Mouse (Mus musculus): ENCODE measurements around the gene Picalm. TPM values are rescaled to one million over a fixed set of nuclear protein-coding genes. Genes with fewer than 3 reads are reported as not detected.

Gene Picalm
- polyA plus RNA-seq, 1 experiment from 2014 or later: 43.7 TPM

DNA sequence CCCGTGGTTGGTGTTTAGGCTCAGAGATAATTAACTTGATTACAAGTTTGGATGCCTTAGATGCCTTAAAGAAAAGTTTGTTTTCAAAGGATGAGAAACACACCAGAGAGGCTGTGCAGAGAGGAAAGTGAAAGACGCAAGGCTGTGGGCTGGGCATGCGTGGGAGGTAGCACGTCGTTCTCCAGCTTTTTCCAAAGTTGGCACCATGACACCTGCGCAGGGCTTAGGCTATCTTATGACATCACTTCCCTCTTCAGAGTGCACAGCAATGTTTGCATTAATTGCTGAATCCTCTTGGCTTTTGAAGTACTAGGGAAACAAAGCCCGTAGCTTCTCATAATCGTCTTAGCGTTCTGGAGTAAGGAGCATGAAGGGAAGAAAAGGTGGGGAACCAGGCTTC lies 101.4 kb downstream of the Picalm start:
- ATAC-seq (replicated peaks; ENCODE audit: insufficient number of reproducible peaks, low FRiP score, low TSS enrichment): no peak
- no peak overlapping the region for H3K27ac ChIP-seq (ENCODE audit: low read depth, low read length)
- 75% methylated on average over 9 of the region's 9 CpGs for WGBS (ENCODE audit: insufficient replicate concordance)
- no peaks in the 10 kb centered on the region for H3K27me3 ChIP-seq (ENCODE audit: control insufficient read depth, insufficient read depth, low read length)
- H3K9ac ChIP-seq (ENCODE audit: low read depth, low read length): no peak overlapping the region
- no peak overlapping the region for H3K4me3 ChIP-seq (ENCODE audit: low read depth, low read length)
- no peak overlapping the region for H3K4me2 ChIP-seq
- H3K9me3 ChIP-seq (replicated peaks; ENCODE audit: control insufficient read depth, low read length): no peaks in the 10 kb centered on the region
- H3K36me3 ChIP-seq (ENCODE audit: control insufficient read depth, insufficient read depth, low read length): no peaks in the 10 kb centered on the region
- no peaks in the 10 kb centered on the region for H3K4me1 ChIP-seq (ENCODE audit: control insufficient read depth, insufficient read depth, low read length)

DNA sequence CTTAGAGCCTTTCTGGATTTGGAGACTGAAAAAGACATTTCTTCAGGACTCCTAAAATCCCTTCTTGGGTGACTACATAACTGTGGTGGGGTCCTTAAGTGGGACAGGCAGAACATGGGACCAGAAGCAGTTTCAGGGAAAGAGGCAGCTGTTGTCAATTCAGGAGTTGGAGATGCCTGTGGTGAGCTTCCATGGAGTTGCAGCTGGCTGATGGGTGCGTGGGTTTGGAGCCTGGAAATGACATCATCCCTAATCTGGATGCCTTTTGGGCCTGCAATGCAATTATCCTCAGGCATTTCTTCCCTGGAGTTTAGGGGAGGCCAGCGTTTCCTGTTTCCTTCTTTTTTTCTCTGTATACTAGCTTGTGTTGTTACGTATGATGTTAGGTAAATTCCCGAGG lies 103.9 kb downstream of the Picalm start:
- Histone ChIP-seq H3K9me3 (replicated peaks; ENCODE audit: control insufficient read depth, low read length) (no peaks in the 10 kb centered on the region), H3K4me1 (ENCODE audit: control insufficient read depth, insufficient read depth, low read length) (no peaks in the 10 kb centered on the region), H3K27ac (ENCODE audit: low read depth, low read length) (no peak overlapping the region), H3K9ac (ENCODE audit: low read depth, low read length) (no peak overlapping the region), H3K4me3 (ENCODE audit: low read depth, low read length) (no peak overlapping the region), H3K27me3 (ENCODE audit: control insufficient read depth, insufficient read depth, low read length) (no peaks in the 10 kb centered on the region), H3K4me2 (no peak overlapping the region), H3K36me3 (ENCODE audit: control insufficient read depth, insufficient read depth, low read length) (no peaks in the 10 kb centered on the region)
- no peak for ATAC-seq (replicated peaks; ENCODE audit: insufficient number of reproducible peaks, low FRiP score, low TSS enrichment)
- WGBS (ENCODE audit: insufficient replicate concordance): 47% methylated on average over 4 of the region's 4 CpGs

DNA sequence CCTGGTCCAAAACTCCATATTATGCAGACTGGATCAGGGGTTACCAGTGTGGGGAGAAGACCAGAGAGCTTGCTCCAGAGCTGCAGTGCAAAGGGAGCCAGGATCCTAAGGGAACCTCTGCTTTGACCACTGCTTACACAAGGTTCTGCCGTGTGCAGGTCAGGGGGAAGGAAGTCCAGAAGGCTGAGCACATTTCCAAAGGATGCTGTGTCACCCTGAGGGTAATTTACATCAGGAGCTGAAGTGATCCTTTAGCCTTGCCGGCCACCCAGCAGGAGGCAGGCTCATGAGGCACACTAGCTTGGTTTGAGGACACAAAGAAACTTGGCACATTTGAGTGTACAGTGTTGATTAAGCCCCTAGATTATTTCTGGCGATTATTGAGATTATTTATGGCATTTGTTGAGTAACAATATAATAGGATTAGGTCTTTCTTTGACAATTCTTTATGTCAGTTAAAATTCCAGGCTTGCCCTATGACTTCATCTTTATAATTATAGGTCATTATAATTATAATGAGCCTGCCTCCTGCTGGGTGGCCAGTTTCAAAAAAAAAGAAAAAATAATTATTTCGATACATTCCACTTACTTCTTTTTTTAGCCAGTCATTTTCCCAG lies 106.4 kb downstream of the Picalm start:
- Histone ChIP-seq H3K27ac (ENCODE audit: low read depth, low read length) (no peak overlapping the region), H3K9me3 (replicated peaks; ENCODE audit: control insufficient read depth, low read length) (no peaks in the 10 kb centered on the region), H3K4me3 (ENCODE audit: low read depth, low read length) (no peak overlapping the region), H3K27me3 (ENCODE audit: control insufficient read depth, insufficient read depth, low read length) (no peaks in the 10 kb centered on the region), H3K4me1 (ENCODE audit: control insufficient read depth, insufficient read depth, low read length) (no peaks in the 10 kb centered on the region), H3K36me3 (ENCODE audit: control insufficient read depth, insufficient read depth, low read length) (no peaks in the 10 kb centered on the region), H3K9ac (ENCODE audit: low read depth, low read length) (no peak overlapping the region), H3K4me2 (no peak overlapping the region)
- ATAC-seq (replicated peaks; ENCODE audit: insufficient number of reproducible peaks, low FRiP score, low TSS enrichment): no peak
- 58% methylated on average over 4 of the region's 4 CpGs for WGBS (ENCODE audit: insufficient replicate concordance)

DNA sequence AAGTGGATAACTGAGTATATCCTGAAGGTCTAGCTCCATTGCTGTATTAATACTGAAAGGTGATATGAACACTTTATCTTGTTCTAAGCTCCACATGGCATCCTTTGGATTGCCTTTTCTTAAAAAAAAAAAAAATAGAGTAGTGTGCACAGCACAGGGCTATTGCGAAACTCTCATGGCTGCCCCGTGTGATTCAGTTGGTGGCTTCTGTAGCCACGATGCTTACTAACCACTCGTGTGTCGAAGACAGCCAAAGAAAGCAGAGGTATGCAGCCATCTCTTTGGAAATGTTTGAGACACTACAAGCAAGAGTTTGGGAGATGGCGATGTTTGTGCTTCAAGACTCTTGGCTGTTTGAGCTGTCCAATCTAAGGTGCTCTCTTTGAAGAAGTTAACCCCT lies 113.1 kb downstream of the Picalm start:
- H3K27me3 ChIP-seq (ENCODE audit: control insufficient read depth, insufficient read depth, low read length): no peaks in the 10 kb centered on the region
- no peak overlapping the region for H3K27ac ChIP-seq (ENCODE audit: low read depth, low read length)
- H3K4me3 ChIP-seq (ENCODE audit: low read depth, low read length): no peak overlapping the region
- no peak overlapping the region for H3K4me2 ChIP-seq
- no peaks in the 10 kb centered on the region for H3K9me3 ChIP-seq (replicated peaks; ENCODE audit: control insufficient read depth, low read length)
- no peak for ATAC-seq (replicated peaks; ENCODE audit: insufficient number of reproducible peaks, low FRiP score, low TSS enrichment)
- H3K9ac ChIP-seq (ENCODE audit: low read depth, low read length): no peak overlapping the region
- WGBS (ENCODE audit: insufficient replicate concordance): 76% methylated on average over 6 of the region's 6 CpGs
- H3K36me3 ChIP-seq (ENCODE audit: control insufficient read depth, insufficient read depth, low read length): no peaks in the 10 kb centered on the region
- H3K4me1 ChIP-seq (ENCODE audit: control insufficient read depth, insufficient read depth, low read length): no peaks in the 10 kb centered on the region

DNA sequence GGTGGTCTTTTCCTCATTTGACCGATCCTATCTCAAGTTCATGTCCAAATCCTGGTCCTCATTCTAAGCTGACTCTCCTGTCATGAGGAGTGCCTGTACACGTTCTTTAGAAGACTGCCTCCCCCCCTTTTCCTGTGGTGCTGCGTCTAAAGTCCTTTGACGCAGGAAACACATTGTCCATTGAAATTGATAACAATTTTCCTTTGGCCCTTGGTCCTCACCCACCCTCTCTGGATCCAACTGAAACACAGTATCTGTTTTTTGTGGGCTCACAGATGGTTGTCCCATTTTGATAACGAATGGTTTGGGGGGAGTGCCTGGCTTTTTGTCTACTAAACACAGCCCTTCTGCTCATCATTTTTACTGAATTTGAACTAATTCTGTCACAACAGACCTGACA lies 113.6 kb downstream of the Picalm start:
- no peaks in the 10 kb centered on the region for H3K36me3 ChIP-seq (ENCODE audit: control insufficient read depth, insufficient read depth, low read length)
- ATAC-seq (replicated peaks; ENCODE audit: insufficient number of reproducible peaks, low FRiP score, low TSS enrichment): no peak
- H3K27ac ChIP-seq (ENCODE audit: low read depth, low read length): no peak overlapping the region
- H3K9me3 ChIP-seq (replicated peaks; ENCODE audit: control insufficient read depth, low read length): no peaks in the 10 kb centered on the region
- H3K4me1 ChIP-seq (ENCODE audit: control insufficient read depth, insufficient read depth, low read length): no peaks in the 10 kb centered on the region
- no peak overlapping the region for H3K9ac ChIP-seq (ENCODE audit: low read depth, low read length)
- H3K4me3 ChIP-seq (ENCODE audit: low read depth, low read length): no peak overlapping the region
- no peak overlapping the region for H3K4me2 ChIP-seq
- H3K27me3 ChIP-seq (ENCODE audit: control insufficient read depth, insufficient read depth, low read length): no peaks in the 10 kb centered on the region
- WGBS (ENCODE audit: insufficient replicate concordance): 58% methylated on average over 5 of the region's 5 CpGs

DNA sequence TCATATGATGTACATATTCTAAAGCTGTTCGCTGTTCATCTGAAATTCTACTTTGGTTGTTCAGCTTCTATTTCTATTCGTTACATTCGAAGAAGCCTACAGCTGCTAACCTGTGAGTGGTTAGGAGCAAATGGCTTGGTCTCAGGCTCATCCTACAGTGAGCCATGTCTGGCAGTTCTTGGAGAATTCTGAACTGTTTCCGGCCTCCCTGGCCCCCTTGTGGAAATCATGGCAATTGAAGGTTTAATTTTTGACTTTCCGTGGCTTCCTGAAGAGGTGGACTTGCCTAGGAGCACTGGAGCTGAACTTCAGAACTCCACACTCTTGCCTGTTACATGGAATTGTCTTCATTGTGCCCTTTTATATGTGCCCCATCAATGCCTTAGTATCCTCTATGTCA lies 122.9 kb downstream of the Picalm start:
- Histone ChIP-seq H3K4me2 (no peak overlapping the region), H3K4me1 (ENCODE audit: control insufficient read depth, insufficient read depth, low read length) (no peaks in the 10 kb centered on the region), H3K36me3 (ENCODE audit: control insufficient read depth, insufficient read depth, low read length) (no peaks in the 10 kb centered on the region), H3K9ac (ENCODE audit: low read depth, low read length) (no peak overlapping the region), H3K9me3 (replicated peaks; ENCODE audit: control insufficient read depth, low read length) (no peaks in the 10 kb centered on the region), H3K27me3 (ENCODE audit: control insufficient read depth, insufficient read depth, low read length) (no peaks in the 10 kb centered on the region), H3K27ac (ENCODE audit: low read depth, low read length) (no peak overlapping the region), H3K4me3 (ENCODE audit: low read depth, low read length) (no peak overlapping the region)
- no peak for ATAC-seq (replicated peaks; ENCODE audit: insufficient number of reproducible peaks, low FRiP score, low TSS enrichment)
- WGBS (ENCODE audit: insufficient replicate concordance): 69% methylated on average over 5 of the region's 5 CpGs

DNA sequence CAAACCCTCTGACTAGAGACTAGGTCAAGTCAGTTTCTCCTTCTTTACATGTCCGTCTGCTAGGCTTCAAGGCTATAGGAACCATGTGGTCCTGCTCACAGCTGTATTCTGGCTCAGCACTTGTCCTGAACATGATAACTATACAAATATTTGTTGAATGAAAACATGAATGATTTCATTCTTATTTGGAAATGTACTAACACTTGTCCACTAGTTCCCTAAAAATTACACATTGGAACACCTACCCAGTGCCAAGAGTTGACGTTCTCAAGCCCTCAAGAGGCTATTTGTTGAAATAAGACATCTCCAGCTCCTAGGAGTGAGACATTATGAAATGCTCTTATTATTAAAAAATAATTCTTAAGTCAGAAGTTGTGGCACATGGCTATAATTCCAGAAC lies 128.7 kb downstream of the Picalm start:
- Histone ChIP-seq H3K9me3 (replicated peaks; ENCODE audit: control insufficient read depth, low read length) (no peaks in the 10 kb centered on the region), H3K27ac (ENCODE audit: low read depth, low read length) (no peak overlapping the region), H3K9ac (ENCODE audit: low read depth, low read length) (no peak overlapping the region), H3K36me3 (ENCODE audit: control insufficient read depth, insufficient read depth, low read length) (no peaks in the 10 kb centered on the region), H3K27me3 (ENCODE audit: control insufficient read depth, insufficient read depth, low read length) (no peaks in the 10 kb centered on the region), H3K4me3 (ENCODE audit: low read depth, low read length) (no peak overlapping the region), H3K4me1 (ENCODE audit: control insufficient read depth, insufficient read depth, low read length) (no peaks in the 10 kb centered on the region), H3K4me2 (no peak overlapping the region)
- WGBS (ENCODE audit: insufficient replicate concordance): 83% methylated on average over 2 of the region's 2 CpGs
- ATAC-seq (replicated peaks; ENCODE audit: insufficient number of reproducible peaks, low FRiP score, low TSS enrichment): no peak

DNA sequence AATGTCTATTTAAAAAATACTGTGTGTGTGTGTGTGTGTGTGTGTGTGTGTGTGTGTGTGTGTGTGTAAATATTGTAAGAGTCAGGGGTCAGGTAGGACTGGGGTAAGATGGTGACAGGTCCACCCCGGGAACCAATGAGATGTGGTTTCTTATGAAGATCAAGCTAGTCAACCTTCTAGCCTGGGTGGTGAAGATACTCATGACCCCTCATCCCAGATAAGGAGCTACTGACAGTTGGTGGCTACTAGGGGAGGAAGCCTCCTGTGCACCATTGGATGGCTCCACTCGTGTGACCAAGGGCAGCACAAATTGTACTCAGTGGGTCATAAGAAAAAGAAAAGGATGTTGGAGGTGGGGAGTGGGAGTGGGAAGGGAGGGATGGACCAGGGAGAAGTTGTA lies 129.9 kb downstream of the Picalm start:
- no peak for ATAC-seq (replicated peaks; ENCODE audit: insufficient number of reproducible peaks, low FRiP score, low TSS enrichment)
- no peak overlapping the region for H3K4me2 ChIP-seq
- H3K27me3 ChIP-seq (ENCODE audit: control insufficient read depth, insufficient read depth, low read length): no peaks in the 10 kb centered on the region
- no peak overlapping the region for H3K4me3 ChIP-seq (ENCODE audit: low read depth, low read length)
- H3K9ac ChIP-seq (ENCODE audit: low read depth, low read length): no peak overlapping the region
- H3K27ac ChIP-seq (ENCODE audit: low read depth, low read length): no peak overlapping the region
- H3K36me3 ChIP-seq (ENCODE audit: control insufficient read depth, insufficient read depth, low read length): no peaks in the 10 kb centered on the region
- WGBS (ENCODE audit: insufficient replicate concordance): 68% methylated on average over 2 of the region's 2 CpGs
- no peaks in the 10 kb centered on the region for H3K9me3 ChIP-seq (replicated peaks; ENCODE audit: control insufficient read depth, low read length)
- no peaks in the 10 kb centered on the region for H3K4me1 ChIP-seq (ENCODE audit: control insufficient read depth, insufficient read depth, low read length)

DNA sequence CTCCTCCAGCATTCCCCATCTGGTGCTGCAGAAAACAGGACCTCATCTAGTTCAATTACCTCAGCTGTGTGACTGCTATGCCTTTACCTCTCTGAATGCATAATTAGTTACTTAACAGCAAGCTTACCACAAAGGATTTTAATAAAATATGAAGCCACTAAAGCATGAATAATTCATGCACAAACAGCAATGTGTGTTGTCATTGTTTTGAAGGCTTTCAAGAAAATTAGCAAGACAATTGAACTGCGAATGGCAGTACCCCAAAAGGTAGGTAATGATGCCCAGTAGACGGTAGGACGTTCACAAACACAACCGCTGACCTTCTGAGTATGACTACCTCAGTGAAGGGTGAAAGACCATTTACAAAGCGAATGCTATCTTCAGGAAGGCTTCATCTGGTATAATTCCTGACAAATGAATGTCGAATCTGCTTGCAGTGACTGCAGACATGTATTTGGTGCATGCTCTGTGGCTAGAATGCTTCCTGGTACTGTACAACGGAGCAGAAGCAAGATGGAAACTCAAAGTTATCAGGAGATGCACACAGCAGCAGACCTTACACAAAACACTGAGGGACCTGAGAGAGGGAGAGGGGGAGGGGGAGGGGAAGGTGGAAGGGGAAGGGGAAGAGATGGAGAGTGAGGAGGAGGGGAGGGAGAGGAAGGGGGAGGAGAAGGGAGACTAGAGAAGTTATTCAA lies 132.0 kb downstream of the Picalm start:
- no peaks in the 10 kb centered on the region for H3K27me3 ChIP-seq (ENCODE audit: control insufficient read depth, insufficient read depth, low read length)
- 33% methylated on average over 7 of the region's 7 CpGs for WGBS (ENCODE audit: insufficient replicate concordance)
- no peak overlapping the region for H3K27ac ChIP-seq (ENCODE audit: low read depth, low read length)
- H3K4me3 ChIP-seq (ENCODE audit: low read depth, low read length): no peak overlapping the region
- no peaks in the 10 kb centered on the region for H3K36me3 ChIP-seq (ENCODE audit: control insufficient read depth, insufficient read depth, low read length)
- H3K9ac ChIP-seq (ENCODE audit: low read depth, low read length): no peak overlapping the region
- no peak for ATAC-seq (replicated peaks; ENCODE audit: insufficient number of reproducible peaks, low FRiP score, low TSS enrichment)
- H3K9me3 ChIP-seq (replicated peaks; ENCODE audit: control insufficient read depth, low read length): no peaks in the 10 kb centered on the region
- H3K4me2 ChIP-seq: no peak overlapping the region
- H3K4me1 ChIP-seq (ENCODE audit: control insufficient read depth, insufficient read depth, low read length): 0 out of 2 replicates have a peak, but pooled peaks cover 3% of the 10 kb centered on the region

All from heart, embryonic 11.5 days (tissue).